Mouse (Mus musculus): ENCODE data around the gene Nfam1. TPM values are rescaled to one million over a fixed set of nuclear protein-coding genes. Genes with fewer than 3 reads are reported as not detected.
A peak's percentile ranks its signal among the peaks of the same experiment; 100 is the strongest.

The Nfam1 gene
- polyA plus RNA-seq, 1 experiment from 2014 or later, result 4.3 TPM

Small RNA genes lying within 50 kb of the gene (microRNA-seq; reads per million reads assigned to microRNA genes)
- 31.7 reads per million, percentile 37 among the genes with 10 or more reads in this experiment for gene Mir3080

Other genes with a start within 250 kb of the Nfam1 start
- not detected in 2 replicates for gene Cyp2d26, start 239.0 kb downstream of the Nfam1 start, polyA plus RNA-seq (2016; fragmentation: Nextera tagmentation; extraction: Ambion mirVana)
- gene Tcf20, start 45.4 kb downstream of the Nfam1 start, polyA plus RNA-seq (2016; fragmentation: Nextera tagmentation; extraction: Ambion mirVana), result 7.5 and 8.4 TPM in 2 replicates
- gene Serhl, start 56.2 kb upstream of the Nfam1 start, polyA plus RNA-seq (2016; fragmentation: Nextera tagmentation; extraction: Ambion mirVana), result 54.2 and 56.0 TPM in 2 replicates
- gene Rrp7a, start 89.5 kb upstream of the Nfam1 start, polyA plus RNA-seq (2016; fragmentation: Nextera tagmentation; extraction: Ambion mirVana), result 88.1 and 91.4 TPM in 2 replicates
- gene Poldip3, start 116.1 kb upstream of the Nfam1 start, polyA plus RNA-seq (2016; fragmentation: Nextera tagmentation; extraction: Ambion mirVana), result 189 and 190 TPM in 2 replicates
- gene Cyb5r3, start 139.3 kb upstream of the Nfam1 start, polyA plus RNA-seq (2016; fragmentation: Nextera tagmentation; extraction: Ambion mirVana), result 218 and 255 TPM in 2 replicates
- 0.75 and 1.7 TPM in 2 replicates for gene A4galt, start 218.5 kb upstream of the Nfam1 start, polyA plus RNA-seq (2016; fragmentation: Nextera tagmentation; extraction: Ambion mirVana)